Mouse (Mus musculus) layer of hippocampus, postnatal 14 days (tissue): ENCODE results near the gene Cep57l1. TPM values are rescaled to one million over a fixed set of nuclear protein-coding genes. Genes with fewer than 3 reads are reported as not detected.

Source experiments
- DNase-seq, 2 experiments: peaks; one replicate each; pipeline ENCODE4 v3.0.0; 2021 to 2022; ENCODE audit warnings: low spot score in 2 of 2, mixed read lengths in 1 of 2
- total RNA-seq, 2 experiments: library from RNA; stranded (reverse); gene quantifications; 2 replicates each; pipeline ENCODE4 v1.2.3; 2021

The Cep57l1 gene
- total RNA-seq, 2 experiments from 2014 or later = 6.1 to 6.6 TPM

GRCm38 (mm10) chr10:41818036-41818732 lies 8.5 kb upstream of the Cep57l1 start:
- no peak for DNase-seq

DNA sequence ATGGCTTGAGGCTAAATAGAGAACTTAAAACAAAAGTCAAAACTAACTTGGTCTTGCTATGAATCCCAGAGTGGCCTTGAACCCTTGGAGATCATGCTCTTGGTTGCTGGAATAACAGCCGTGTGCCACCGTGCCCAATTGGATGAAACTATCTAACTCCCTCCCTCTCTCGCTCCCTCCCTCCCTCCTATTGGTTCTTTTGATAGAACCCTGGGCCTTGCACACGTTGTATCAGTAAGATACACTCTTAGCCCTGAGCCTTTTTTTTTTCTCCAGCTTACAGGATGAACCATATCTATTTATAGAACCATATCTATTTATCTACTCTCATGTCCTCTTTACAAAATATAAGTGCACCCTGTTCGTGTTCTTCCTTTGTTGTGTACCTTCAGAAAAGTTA lies 6.8 kb upstream of the Cep57l1 start:
- no peak for DNase-seq

DNA sequence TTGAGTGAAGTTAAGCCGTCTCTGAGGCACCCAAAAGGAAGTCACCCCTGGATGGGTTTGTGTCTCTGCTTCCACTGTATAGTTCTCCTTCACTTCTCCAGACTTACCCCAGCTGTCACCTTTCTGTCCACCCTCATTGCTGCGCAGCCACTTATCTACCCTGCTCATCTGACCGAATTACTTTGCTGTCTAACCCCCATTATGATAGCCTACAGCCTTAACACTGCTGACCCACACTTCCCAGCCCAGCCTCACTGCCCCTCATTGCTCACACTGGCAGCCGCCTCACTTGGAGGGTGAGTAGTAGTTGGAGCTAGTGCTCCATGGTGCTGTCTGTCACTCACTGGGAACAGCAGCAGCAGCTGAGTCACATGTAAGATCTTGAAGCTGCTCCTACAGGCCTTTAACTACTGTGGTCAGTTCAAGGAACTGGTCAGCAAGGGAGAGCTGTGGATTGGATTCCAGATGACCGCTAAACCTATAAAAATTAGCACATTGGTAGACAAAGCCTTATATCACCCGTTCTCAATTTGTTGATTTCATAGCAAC lies 4.7 kb upstream of the Cep57l1 start:
- no peak for DNase-seq

GRCm38 (mm10) chr10:41812566-41812965 lies 2.9 kb upstream of the Cep57l1 start:
- no peak for DNase-seq

GRCm38 (mm10) chr10:41810564-41811455 lies 1.1 kb upstream of the Cep57l1 start:
- DNase-seq = no peak

GRCm38 (mm10) chr10:41809080-41809770 lies 446 bp downstream of the Cep57l1 start:
- DNase-seq = no peak

GRCm38 (mm10) chr10:41805729-41806355 lies 3.8 kb downstream of the Cep57l1 start:
- DNase-seq = no peak

DNA sequence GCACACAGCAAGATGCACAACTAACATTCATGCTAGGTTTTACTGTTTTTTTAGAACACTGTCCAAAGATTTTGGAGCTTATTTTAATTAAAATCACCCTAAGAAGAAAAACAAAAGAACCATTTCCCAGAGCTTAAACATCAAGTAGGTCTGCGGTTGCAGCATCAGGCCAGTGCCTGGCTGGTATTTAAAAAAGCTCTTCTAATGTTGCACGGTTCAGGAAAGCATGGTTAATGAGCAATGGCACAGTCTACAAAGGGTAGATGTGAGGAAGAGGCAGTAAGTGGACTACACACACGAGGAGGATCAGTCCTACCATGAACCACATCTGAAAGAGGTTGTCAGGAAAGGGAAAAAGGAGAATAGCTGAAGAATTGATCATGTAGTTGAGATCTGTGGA lies 5.0 kb downstream of the Cep57l1 start:
- no peak for DNase-seq

DNA sequence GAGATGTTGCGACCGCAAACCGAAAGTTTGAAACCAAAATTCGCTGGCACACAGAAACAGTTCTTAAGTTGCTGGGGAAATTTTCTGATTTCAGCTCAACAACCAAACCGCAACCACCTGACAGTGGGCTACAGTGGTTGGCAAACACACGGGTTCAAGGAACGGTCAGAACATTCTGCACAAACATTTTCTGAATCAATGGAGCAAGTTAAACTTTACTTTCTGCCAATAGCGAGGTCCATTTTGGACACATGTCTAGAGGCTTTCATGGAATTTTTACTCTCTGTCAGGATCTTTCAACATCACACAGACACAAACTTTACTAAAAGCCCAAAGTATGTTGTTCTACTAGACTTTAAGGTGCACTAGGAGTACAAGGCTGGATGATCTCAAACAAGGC lies 6.2 kb downstream of the Cep57l1 start:
- no peak for DNase-seq

DNA sequence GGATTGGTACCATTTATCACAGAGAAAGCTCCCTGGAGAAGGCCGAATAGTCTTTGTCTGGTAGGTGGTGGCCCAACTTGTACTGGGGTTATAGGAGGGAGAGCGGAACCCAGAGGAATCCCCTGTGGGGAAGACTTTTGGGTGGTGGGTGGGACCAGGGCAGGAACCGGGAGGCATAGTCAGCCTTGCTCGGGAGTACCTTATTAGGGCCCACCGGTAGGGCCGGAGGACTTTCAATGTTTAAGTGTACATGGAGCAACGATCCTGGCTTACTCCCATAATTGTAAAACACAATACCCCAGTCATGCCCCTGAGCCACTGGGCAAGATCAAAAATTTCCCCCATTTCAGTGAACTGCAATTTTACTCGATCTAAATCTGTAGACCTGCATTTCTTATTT lies 12.4 kb downstream of the Cep57l1 start:
- no peak for DNase-seq

- no peak for DNase-seq
Measured at GRCm38 (mm10) chr10:41792375-41792774, 17.3 kb downstream of the Cep57l1 start.

GRCm38 (mm10) chr10:41767254-41767653 lies 42.4 kb downstream of the Cep57l1 start:
- no peak for DNase-seq

- DNase-seq = no peak
Measured at GRCm38 (mm10) chr10:41766280-41766679, 43.4 kb downstream of the Cep57l1 start.

- DNase-seq = no peak
Measured at GRCm38 (mm10) chr10:41765586-41765985, 44.1 kb downstream of the Cep57l1 start.

- DNase-seq = no peak
Measured at GRCm38 (mm10) chr10:41763741-41764385, 45.8 kb downstream of the Cep57l1 start.

- no peak for DNase-seq
Measured at GRCm38 (mm10) chr10:41760866-41761265, 48.8 kb downstream of the Cep57l1 start.

DNA sequence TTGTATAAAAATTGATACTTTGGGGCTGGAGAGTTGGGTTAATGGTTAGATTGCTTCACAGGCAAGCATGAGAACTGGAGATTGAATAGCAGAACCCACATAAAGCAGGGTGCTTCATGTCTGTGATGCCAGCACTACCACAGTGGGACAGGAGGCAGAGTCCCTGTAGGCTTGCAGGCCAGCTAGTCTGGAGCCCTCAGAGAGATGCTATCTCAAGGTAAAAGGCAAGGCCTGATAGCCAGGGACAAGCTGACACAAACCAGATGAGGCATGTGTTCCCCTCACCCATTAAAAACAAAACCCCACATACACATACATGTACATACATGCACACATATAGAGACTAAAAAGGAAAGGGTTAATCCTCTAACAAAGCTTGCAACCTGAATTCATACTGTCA lies 51.6 kb downstream of the Cep57l1 start:
- no peak for DNase-seq

- DNase-seq = no peak
Measured at GRCm38 (mm10) chr10:41757226-41757625, 52.4 kb downstream of the Cep57l1 start.

DNA sequence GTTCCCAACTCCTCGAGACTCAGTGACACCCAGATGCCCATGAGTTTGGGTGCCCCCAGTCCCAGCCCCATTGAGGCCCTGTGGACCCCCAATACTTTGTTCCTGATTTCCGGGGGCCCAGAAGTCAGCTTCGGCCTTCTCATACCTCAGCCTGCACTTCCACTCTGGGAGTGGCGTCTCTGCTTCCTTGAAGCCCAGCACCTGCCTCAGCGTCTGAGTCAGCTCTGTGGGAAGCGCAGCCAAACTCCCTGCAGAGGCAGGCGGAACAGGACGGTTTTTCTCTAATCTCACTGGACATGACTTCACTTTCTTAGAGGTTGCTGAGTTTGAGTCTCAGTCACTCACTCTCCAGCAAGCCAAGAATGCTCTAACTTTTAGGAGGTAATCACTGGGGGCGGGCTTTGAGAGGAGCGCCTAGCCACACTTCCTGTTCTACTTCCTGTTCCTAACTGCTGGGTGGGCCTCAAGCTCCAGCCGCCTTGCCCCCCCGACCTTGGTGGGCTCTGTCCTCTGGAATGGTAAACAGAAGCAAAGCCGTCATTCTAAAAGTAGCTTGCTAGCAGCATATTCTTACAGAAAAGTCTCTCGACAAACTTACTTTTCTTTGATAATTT lies 57.7 kb downstream of the Cep57l1 start:
- no peak for DNase-seq

- DNase-seq = no peak
Measured at GRCm38 (mm10) chr10:41749306-41749705, 60.4 kb downstream of the Cep57l1 start.
